Mouse (Mus musculus) kidney, embryonic 16.5 days (tissue): Measurements from ENCODE around the gene Camsap3. TPM values are rescaled to one million over a fixed set of nuclear protein-coding genes. Genes with fewer than 3 reads are reported as not detected.

Experiments used
- ATAC-seq: fragments of 200-750 bp; cut with Nextera tagmentation; 2 replicates; pipeline ENCODE4 v1.8.0; 2017; ENCODE audit warnings: moderate TSS enrichment; ENCODE audit not compliant: low FRiP score, low TSS enrichment
- H3K27ac ChIP-seq: fragments of 300-500 bp; sonication (generic); 2 replicates; pipeline ENCODE4 v1.5.1; 2014; ENCODE audit warnings: low read length
- H3K27me3 ChIP-seq: fragments of 300-500 bp; sonication (generic); 2 replicates; pipeline ENCODE4 v1.6.1; 2014; ENCODE audit warnings: low read length, control low read depth, mixed read lengths; ENCODE audit not compliant: insufficient read depth
- H3K36me3 ChIP-seq: fragments of 300-500 bp; sonication (generic); 2 replicates; pipeline ENCODE4 v1.6.1; 2014; ENCODE audit warnings: low read length, control low read depth, mixed read lengths; ENCODE audit not compliant: insufficient read depth
- H3K4me1 ChIP-seq: fragments of 300-500 bp; sonication (generic); 2 replicates; pipeline ENCODE4 v1.6.1; 2014; ENCODE audit warnings: low read length, control low read depth, mixed read lengths; ENCODE audit not compliant: insufficient read depth
- H3K4me2 ChIP-seq: fragments of 300-500 bp; sonication (generic); replicated peaks from 2 replicates; pipeline ENCODE4 v1.6.1; 2014; ENCODE audit warnings: low read depth, low read length
- H3K4me3 ChIP-seq: fragments of 300-500 bp; sonication (generic); 2 replicates; pipeline ENCODE4 v1.5.1; 2014; ENCODE audit warnings: mild to moderate bottlenecking, low read length
- H3K9ac ChIP-seq: fragments of 300-500 bp; sonication (generic); replicated peaks from 2 replicates; pipeline ENCODE4 v1.6.1; 2014; ENCODE audit warnings: low read length
- H3K9me3 ChIP-seq: fragments of 300-500 bp; sonication (generic); 2 replicates; pipeline ENCODE4 v1.6.1; 2016; ENCODE audit warnings: low read length, control low read depth
- WGBS: fragments of 180-500 bp; shearing (Covaris S2); extraction: QIAGEN DNeasy Blood & Tissue Kit; methylation state at CpG from one replicate; pipeline ENCODE4 v1.1.7; 2014; 5-methylcytosine and 5-hydroxymethylcytosine counted together
- polyA plus RNA-seq: library from polyadenylated mRNA; unstranded; fragments of >200 nt; fragmentation: Nextera tagmentation; extraction: Ambion mirVana; gene quantifications from 2 replicates; pipeline ENCODE4 v1.2.1, GENCODE M21; 2015

Gene Camsap3
- polyA plus RNA-seq, result 13.7 and 16.8 TPM in 2 replicates

GRCm38 (mm10) chr8:3586993-3587390 lies at the start of gene Camsap3:
TSS of gene Camsap3 (plus strand) at chr8:3587293.
- Histone ChIP-seq H3K9me3 (no peaks in the 10 kb centered on the region), H3K4me2 (peak within 1 kb of the TSS; percentile 86), H3K27me3 (peaks cover 9% of the 10 kb centered on the region), H3K4me1 (no peaks in the 10 kb centered on the region), H3K4me3 (peak within 1 kb of the TSS; percentile 83), H3K27ac (peak within 1 kb of the TSS; percentile 83), H3K36me3 (no peaks in the 10 kb centered on the region), H3K9ac (peak within 1 kb of the TSS; percentile 84)
- ATAC-seq, result no peak
- WGBS, result 2% methylated on average over 7 of the region's 7 CpGs

GRCm38 (mm10) chr8:3537666-3538065 lies 49.4 kb upstream of the Camsap3 start:
- Histone ChIP-seq H3K9me3 (no peaks in the 10 kb centered on the region), H3K4me1 (no peaks in the 10 kb centered on the region), H3K27me3 (no peaks in the 10 kb centered on the region), H3K36me3 (peaks cover 67% of the 10 kb centered on the region), H3K4me2 (no peak overlapping the region), H3K27ac (no peak overlapping the region), H3K4me3 (no peak overlapping the region), H3K9ac (no peak overlapping the region)
- WGBS, result 82% methylated on average over 26 of the region's 26 CpGs
- 0 out of 2 replicates have a peak, but pooled peaks have one; percentile 57 for ATAC-seq

- Histone ChIP-seq H3K4me2 (no peak overlapping the region), H3K36me3 (peaks cover 80% of the 10 kb centered on the region)
- WGBS, result 81% methylated on average over 7 of the region's 7 CpGs
Observed at GRCm38 (mm10) chr8:3539146-3539545, 47.9 kb upstream of the Camsap3 start.

GRCm38 (mm10) chr8:3540076-3540475 lies 47.0 kb upstream of the Camsap3 start:
- ATAC-seq, result no peak
- 80% methylated on average over 4 of the region's 4 CpGs for WGBS
- H3K27ac ChIP-seq, result no peak overlapping the region
- H3K9ac ChIP-seq, result no peak overlapping the region
- no peaks in the 10 kb centered on the region for H3K4me1 ChIP-seq
- no peak overlapping the region for H3K4me3 ChIP-seq
- H3K36me3 ChIP-seq, result peaks cover 89% of the 10 kb centered on the region
- no peak overlapping the region for H3K4me2 ChIP-seq
- H3K9me3 ChIP-seq, result no peaks in the 10 kb centered on the region
- no peaks in the 10 kb centered on the region for H3K27me3 ChIP-seq

More at GRCm38 (mm10) chr8:3539146-3539545, 47.9 kb upstream of the Camsap3 start:
- Histone ChIP-seq H3K9ac (no peak overlapping the region), H3K27ac (no peak overlapping the region), H3K4me3 (no peak overlapping the region), H3K27me3 (no peaks in the 10 kb centered on the region), H3K9me3 (no peaks in the 10 kb centered on the region), H3K4me1 (no peaks in the 10 kb centered on the region)
- ATAC-seq, result no peak

DNA sequence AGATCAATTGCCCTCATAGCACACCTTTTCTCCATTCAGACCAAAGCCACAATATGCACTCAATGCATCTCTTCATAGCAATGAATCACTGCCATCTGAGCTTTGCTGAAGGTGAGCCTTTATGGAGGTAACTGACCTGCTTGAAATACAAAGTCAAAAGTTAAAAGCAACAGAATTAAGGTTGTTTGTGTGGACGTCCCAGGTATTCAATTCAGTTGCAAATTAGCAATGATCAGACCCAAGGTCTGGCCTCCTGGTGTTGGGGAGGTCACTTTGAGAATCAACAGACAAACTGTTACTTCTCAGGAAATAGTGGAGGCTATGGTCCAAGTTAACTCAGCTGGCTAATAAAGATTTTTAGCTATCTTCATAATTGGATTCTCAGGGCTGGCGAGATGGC lies 40.6 kb upstream of the Camsap3 start:
- H3K4me2 ChIP-seq, result no peak overlapping the region

DNA sequence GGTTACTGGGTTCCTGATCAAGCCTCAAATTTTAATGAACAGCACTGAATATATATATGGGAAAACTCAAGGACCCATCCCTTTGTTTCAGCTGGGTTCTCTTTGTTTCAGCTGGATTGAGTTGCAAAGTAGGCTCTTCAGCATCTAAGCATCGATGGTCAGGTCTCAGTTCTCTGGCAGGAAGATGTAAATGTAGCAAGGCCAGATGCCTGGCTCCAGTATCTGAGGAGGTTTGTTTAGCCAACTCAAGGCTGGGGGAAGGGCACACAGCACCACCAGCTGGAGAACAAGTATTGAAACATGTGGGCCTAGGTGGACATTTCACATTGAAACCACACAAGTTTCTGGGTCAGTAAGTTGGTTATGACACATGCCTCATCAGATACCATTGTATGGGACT lies 34.9 kb upstream of the Camsap3 start:
- H3K9me3 ChIP-seq, result no peaks in the 10 kb centered on the region
- WGBS, result 83% methylated on average over 1 of the region's 1 CpGs
- H3K36me3 ChIP-seq, result no peaks in the 10 kb centered on the region
- H3K4me3 ChIP-seq, result no peak overlapping the region
- H3K4me1 ChIP-seq, result no peaks in the 10 kb centered on the region
- H3K4me2 ChIP-seq, result no peak overlapping the region
- no peak for ATAC-seq
- no peaks in the 10 kb centered on the region for H3K27me3 ChIP-seq
- no peak overlapping the region for H3K9ac ChIP-seq
- H3K27ac ChIP-seq, result no peak overlapping the region

More for the DNA sequence above, 40.6 kb upstream of the Camsap3 start:
- no peaks in the 10 kb centered on the region for H3K27me3 ChIP-seq
- peaks cover 36% of the 10 kb centered on the region for H3K36me3 ChIP-seq
- whole genome bisulfite sequencing, result 86% methylated on average over 2 of the region's 2 CpGs
- no peak overlapping the region for H3K27ac ChIP-seq
- no peak overlapping the region for H3K9ac ChIP-seq
- no peaks in the 10 kb centered on the region for H3K9me3 ChIP-seq
- no peaks in the 10 kb centered on the region for H3K4me1 ChIP-seq
- ATAC-seq, result no peak
- H3K4me3 ChIP-seq, result no peak overlapping the region

DNA sequence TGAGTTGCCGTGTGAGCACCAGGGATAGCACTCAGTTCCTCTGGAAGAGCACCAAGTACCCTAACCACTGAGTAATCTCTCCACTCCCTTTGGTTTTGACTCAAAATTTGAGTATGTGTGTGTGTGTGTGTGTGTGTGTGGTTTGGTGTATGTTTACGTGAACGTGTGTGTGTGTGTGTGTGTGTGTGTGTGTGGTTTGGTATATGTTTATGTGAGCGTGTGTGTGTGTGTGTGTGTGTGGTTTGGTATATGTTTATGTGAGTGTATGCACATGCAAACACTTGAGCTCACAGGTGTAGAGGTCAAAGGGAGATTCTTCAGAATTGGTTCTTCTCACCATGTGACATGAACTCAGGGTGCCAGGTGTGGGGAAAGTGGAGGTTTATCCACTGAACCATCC lies 31.0 kb upstream of the Camsap3 start:
- no peak overlapping the region for H3K4me2 ChIP-seq
- H3K4me3 ChIP-seq, result no peak overlapping the region
- no peaks in the 10 kb centered on the region for H3K4me1 ChIP-seq
- peak; percentile 95 for ATAC-seq
- no peak overlapping the region for H3K27ac ChIP-seq
- H3K9ac ChIP-seq, result no peak overlapping the region
- H3K9me3 ChIP-seq, result no peaks in the 10 kb centered on the region
- 54% methylated on average over 4 of the region's 4 CpGs for WGBS
- H3K36me3 ChIP-seq, result no peaks in the 10 kb centered on the region
- H3K27me3 ChIP-seq, result no peaks in the 10 kb centered on the region

DNA sequence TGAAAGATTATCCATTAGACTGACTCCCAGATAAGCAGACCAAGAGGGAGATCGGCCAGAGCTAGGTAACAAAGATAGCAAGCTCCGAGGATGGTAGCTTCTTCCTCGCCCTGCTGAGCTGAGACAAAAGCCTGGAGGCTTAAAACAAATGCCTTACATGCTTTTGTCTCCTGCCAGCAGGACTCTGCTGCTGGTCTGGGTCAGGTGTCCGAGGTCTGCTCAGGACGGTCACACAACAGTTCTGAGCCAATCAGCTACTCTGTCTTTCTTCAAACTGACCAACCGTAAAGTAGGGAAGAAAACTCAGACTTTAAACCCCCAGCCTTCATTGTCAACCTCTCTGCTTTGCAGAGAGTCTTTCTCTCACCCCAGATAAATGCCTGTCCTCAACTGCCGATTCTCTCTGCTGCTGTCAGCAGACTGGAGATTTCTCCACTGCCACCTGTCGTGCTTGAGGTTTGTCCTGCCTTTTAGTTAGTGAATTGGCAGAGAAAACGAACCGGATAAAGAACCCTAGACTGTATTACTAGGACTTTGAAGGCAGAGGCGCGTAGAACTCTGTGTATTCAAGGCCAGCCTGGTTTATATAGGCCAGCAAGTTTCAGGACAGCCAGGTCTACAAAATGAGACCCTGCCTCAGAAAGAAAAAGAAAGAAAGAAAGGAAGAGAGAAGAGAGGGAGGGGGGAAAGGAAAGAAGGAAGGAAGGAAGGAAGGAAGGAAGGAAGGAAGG lies 19.3 kb upstream of the Camsap3 start, which contains the start of gene C330021F23Rik:
C330021F23Rik (plus strand) TSS at position 350 of the 731 bp plus-strand sequence.
- Histone ChIP-seq H3K4me1 (peaks cover 8% of the 10 kb centered on the region; the same call in 1 of the 2 replicates), H3K9ac (peak within 1 kb of the TSS; percentile 62), H3K36me3 (no peaks in the 10 kb centered on the region), H3K4me2 (peak within 1 kb of the TSS; percentile 53), H3K4me3 (peak within 1 kb of the TSS; percentile 35), H3K27me3 (no peaks in the 10 kb centered on the region), H3K9me3 (no peaks in the 10 kb centered on the region), H3K27ac (peak within 1 kb of the TSS; percentile 87)
- WGBS, result 3% methylated on average over 12 of the region's 12 CpGs
- peak; percentile 90 for ATAC-seq

GRCm38 (mm10) chr8:3568378-3568777 lies 18.7 kb upstream of the Camsap3 start:
- Histone ChIP-seq H3K9me3 (no peaks in the 10 kb centered on the region), H3K27me3 (no peaks in the 10 kb centered on the region), H3K4me3 (peak overlapping the region; percentile 35), H3K36me3 (no peaks in the 10 kb centered on the region), H3K27ac (peak overlapping the region; percentile 87), H3K4me2 (peak overlapping the region; percentile 53), H3K9ac (peak overlapping the region; percentile 36; the same call in 1 of the 2 replicates), H3K4me1 (peaks cover 8% of the 10 kb centered on the region; the same call in 1 of the 2 replicates)
- 7% methylated on average over 7 of the region's 7 CpGs for WGBS
- ATAC-seq, result no peak

- no peaks in the 10 kb centered on the region for H3K36me3 ChIP-seq
- H3K4me3 ChIP-seq, result no peak overlapping the region
- H3K9me3 ChIP-seq, result no peaks in the 10 kb centered on the region
- whole genome bisulfite sequencing, result 84% methylated on average over 5 of the region's 5 CpGs
- H3K27me3 ChIP-seq, result no peaks in the 10 kb centered on the region
- H3K9ac ChIP-seq, result no peak overlapping the region
- no peak for ATAC-seq
- peaks cover 8% of the 10 kb centered on the region; the same call in 1 of the 2 replicates for H3K4me1 ChIP-seq
- no peak overlapping the region for H3K4me2 ChIP-seq
- no peak overlapping the region for H3K27ac ChIP-seq
Observed at GRCm38 (mm10) chr8:3569784-3570183, 17.3 kb upstream of the Camsap3 start.
